Mouse (Mus musculus) small intestine, adult 10 weeks (tissue): ENCODE measurements around the gene Gm5662. TPM values are rescaled to one million over a fixed set of nuclear protein-coding genes. Genes with fewer than 3 reads are reported as not detected.

Experiments
- polyA plus RNA-seq: library from polyadenylated mRNA; stranded (reverse); fragments of 350-450 nt; fragmentation: Illumina TruSeq; extraction: RNeasy Lipid Tissue Mini Kit (QIAGEN cat#74804); gene quantifications from one replicate; pipeline ENCODE4 v1.2.3, GENCODE M21; 2014; ENCODE audit warnings: low replicate concordance

The Gm5662 gene
- not detected for polyA plus RNA-seq

GRCm38 (mm10) chr12:88274400-88274799, at the start of gene Gm5662:
Gene Gm5662, minus strand, starts transcription at chr12:88274500.

GRCm38 (mm10) chr12:88323926-88324325, 49.6 kb upstream of the Gm5662 start, which contains the start of gene Gm5039:
Gene Gm5039, minus strand, starts transcription at chr12:88324026.

GRCm38 (mm10) chr12:88250000-88250399, 24.3 kb downstream of the Gm5662 start, which contains the start of gene Gm8332:
Gene Gm8332, minus strand, starts transcription at chr12:88250100.

Other genes starting within 250 kb of the Gm5662 start
- gene Gm2056, start 247.5 kb downstream of the Gm5662 start, polyA plus RNA-seq: not detected
- not detected for gene Gm16368, start 190.8 kb downstream of the Gm5662 start, polyA plus RNA-seq
- not detected for gene Gm10436, start 92.4 kb downstream of the Gm5662 start, polyA plus RNA-seq
- gene Gm8332, start 24.4 kb downstream of the Gm5662 start, polyA plus RNA-seq: not detected
- not detected for gene Gm5039, start 49.5 kb upstream of the Gm5662 start, polyA plus RNA-seq
- gene Adck1, start 86.1 kb upstream of the Gm5662 start, polyA plus RNA-seq: 1.9 TPM